Mouse (Mus musculus) hindbrain, embryonic 15.5 days (tissue): ENCODE measurements around the gene Gapt. TPM values are rescaled to one million over a fixed set of nuclear protein-coding genes. Genes with fewer than 3 reads are reported as not detected.
"Not testable (repeated sequence)": the region's sequence is repeated elsewhere in the genome, so short reads cannot be mapped to it uniquely, and the experiment has no call there.

ENCODE experiments used
- ATAC-seq: fragments of 200-750 bp; cut with Nextera tagmentation; 2 replicates; pipeline ENCODE4 v1.8.0; 2017; ENCODE audit warnings: low read depth, moderate number of reproducible peaks, moderate TSS enrichment; ENCODE audit not compliant: low FRiP score
- H3K27ac ChIP-seq: fragments of 300-500 bp; sonication (generic); replicated peaks from 2 replicates; pipeline ENCODE4 v1.5.1; 2015; ENCODE audit warnings: mild to moderate bottlenecking, inconsistent platforms
- H3K27me3 ChIP-seq: fragments of 300-500 bp; sonication (generic); 2 replicates; pipeline ENCODE4 v1.6.1; 2015; ENCODE audit warnings: control low read depth, inconsistent platforms
- H3K36me3 ChIP-seq: fragments of 300-500 bp; sonication (generic); 2 replicates; pipeline ENCODE4 v1.6.1; 2015; ENCODE audit warnings: control low read depth, inconsistent platforms
- H3K4me1 ChIP-seq: fragments of 300-500 bp; sonication (generic); replicated peaks from 2 replicates; pipeline ENCODE4 v1.6.1; 2015; ENCODE audit warnings: control low read depth, inconsistent platforms
- H3K4me2 ChIP-seq: fragments of 300-500 bp; sonication (generic); 2 replicates; pipeline ENCODE4 v1.6.1; 2015; ENCODE audit warnings: moderate library complexity, mild to moderate bottlenecking, inconsistent platforms
- H3K4me3 ChIP-seq: fragments of 300-500 bp; sonication (generic); 2 replicates; pipeline ENCODE4 v1.5.1; 2015; ENCODE audit warnings: mild to moderate bottlenecking, inconsistent platforms
- H3K9ac ChIP-seq: fragments of 300-500 bp; sonication (generic); 2 replicates; pipeline ENCODE4 v1.6.1; 2015; ENCODE audit warnings: inconsistent platforms
- H3K9me3 ChIP-seq: fragments of 300-500 bp; sonication (generic); 2 replicates; pipeline ENCODE4 v1.6.1; 2016; ENCODE audit warnings: control low read depth, inconsistent platforms
- WGBS: fragments of 180-500 bp; shearing (Covaris S2); methylation state at CpG from one replicate; pipeline ENCODE4 v1.1.7; 2015; 5-methylcytosine and 5-hydroxymethylcytosine counted together
- polyA plus RNA-seq: library from polyadenylated mRNA; unstranded; fragments of >200 nt; fragmentation: Nextera tagmentation; extraction: Ambion mirVana; gene quantifications from 2 replicates; pipeline ENCODE4 v1.2.1, GENCODE M21; 2015

Gapt gene
- 0.12 TPM in 1 of 2 replicates, not detected in the other for polyA plus RNA-seq

GRCm38 (mm10) chr13:110356941-110357340, at the start of gene Gapt:
Gene Gapt, minus strand, starts transcription at chr13:110357199.
- Histone ChIP-seq H3K9ac (no peak within 1 kb of the TSS), H3K4me3 (no peak within 1 kb of the TSS), H3K36me3 (no peaks in the 10 kb centered on the region), H3K9me3 (no peaks in the 10 kb centered on the region), H3K4me1 (no peaks in the 10 kb centered on the region), H3K27me3 (no peaks in the 10 kb centered on the region), H3K27ac (no peak within 1 kb of the TSS), H3K4me2 (no peak within 1 kb of the TSS)
- WGBS: 84% methylated on average over 2 of the region's 2 CpGs
- no peak for ATAC-seq

- H3K9ac ChIP-seq: no peak overlapping the region
- no peak overlapping the region for H3K4me2 ChIP-seq
- H3K4me1 ChIP-seq: no peaks in the 10 kb centered on the region
- no peak overlapping the region for H3K27ac ChIP-seq
- peaks cover 8% of the 10 kb centered on the region for H3K36me3 ChIP-seq
- no peaks in the 10 kb centered on the region for H3K27me3 ChIP-seq
- no peaks in the 10 kb centered on the region for H3K9me3 ChIP-seq
- no peak overlapping the region for H3K4me3 ChIP-seq
- WGBS: 69% methylated on average over 5 of the region's 5 CpGs
- ATAC-seq: peak; percentile 48
These were observed 49.2 kb upstream of the Gapt start for GRCm38 (mm10) chr13:110406152-110406551.

GRCm38 (mm10) chr13:110404686-110405085, 47.7 kb upstream of the Gapt start:
- peaks cover 22% of the 10 kb centered on the region for H3K36me3 ChIP-seq
- not testable (repeated sequence) for H3K9ac ChIP-seq, H3K27ac ChIP-seq, ATAC-seq, H3K27me3 ChIP-seq, H3K9me3 ChIP-seq, H3K4me2 ChIP-seq, H3K4me3 ChIP-seq, H3K4me1 ChIP-seq
- 89% methylated on average over 5 of the region's 5 CpGs for WGBS

GRCm38 (mm10) chr13:110404059-110404458, 47.1 kb upstream of the Gapt start:
- Histone ChIP-seq H3K27me3 (no peaks in the 10 kb centered on the region), H3K4me1 (no peaks in the 10 kb centered on the region; the same call in 1 of the 2 replicates), H3K27ac (no peak overlapping the region), H3K9me3 (no peaks in the 10 kb centered on the region), H3K36me3 (peaks cover 29% of the 10 kb centered on the region), H3K9ac (no peak overlapping the region), H3K4me2 (no peak overlapping the region), H3K4me3 (no peak overlapping the region)
- WGBS: 74% methylated on average over 8 of the region's 8 CpGs
- ATAC-seq: no peak

- 94% methylated on average over 2 of the region's 2 CpGs for WGBS
- no peaks in the 10 kb centered on the region for H3K9me3 ChIP-seq
- H3K27ac ChIP-seq: no peak overlapping the region
- no peak for ATAC-seq
- no peaks in the 10 kb centered on the region for H3K27me3 ChIP-seq
- H3K4me3 ChIP-seq: no peak overlapping the region
- H3K36me3 ChIP-seq: peaks cover 46% of the 10 kb centered on the region
- no peak overlapping the region for H3K4me2 ChIP-seq
- H3K4me1 ChIP-seq: peaks cover 15% of the 10 kb centered on the region
- H3K9ac ChIP-seq: no peak overlapping the region
These were observed 44.9 kb upstream of the Gapt start for GRCm38 (mm10) chr13:110401877-110402276.

DNA sequence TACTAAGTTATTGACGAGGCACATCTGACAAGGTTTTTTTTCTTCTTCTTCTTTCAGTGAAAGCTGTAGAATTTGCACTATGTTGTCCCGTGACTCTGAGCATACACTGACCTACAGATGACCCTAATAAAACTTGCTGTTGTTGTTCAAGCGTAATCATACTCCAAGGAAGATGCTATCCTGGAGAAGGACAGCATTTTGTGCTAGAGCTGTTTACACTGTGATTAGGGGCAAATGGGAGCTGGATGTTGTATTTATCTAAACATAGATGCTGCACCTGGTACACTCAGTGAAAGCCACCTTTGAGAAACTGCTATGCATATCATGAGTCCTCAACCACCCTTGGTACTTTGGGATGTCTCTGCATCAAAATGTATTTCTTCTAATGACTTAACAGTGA, 44.4 kb upstream of the Gapt start:
- no peak overlapping the region for H3K4me3 ChIP-seq
- ATAC-seq: no peak
- H3K36me3 ChIP-seq: peaks cover 46% of the 10 kb centered on the region
- WGBS: 87% methylated on average over 3 of the region's 3 CpGs
- no peak overlapping the region for H3K9ac ChIP-seq
- H3K4me1 ChIP-seq: peaks cover 17% of the 10 kb centered on the region
- H3K27ac ChIP-seq: no peak overlapping the region
- H3K9me3 ChIP-seq: no peaks in the 10 kb centered on the region
- H3K4me2 ChIP-seq: no peak overlapping the region
- H3K27me3 ChIP-seq: no peaks in the 10 kb centered on the region

GRCm38 (mm10) chr13:110398513-110399270, 41.7 kb upstream of the Gapt start:
- no peak overlapping the region for H3K9ac ChIP-seq
- peaks cover 46% of the 10 kb centered on the region for H3K36me3 ChIP-seq
- H3K27me3 ChIP-seq: no peaks in the 10 kb centered on the region
- ATAC-seq: no peak
- peak overlapping the region; percentile 76; the same call in 1 of the 2 replicates for H3K4me3 ChIP-seq
- 73% methylated on average over 24 of the region's 24 CpGs for WGBS
- peaks cover 17% of the 10 kb centered on the region for H3K4me1 ChIP-seq
- no peaks in the 10 kb centered on the region for H3K9me3 ChIP-seq
- H3K4me2 ChIP-seq: peak overlapping the region; percentile 98
- no peak overlapping the region for H3K27ac ChIP-seq

- no peaks in the 10 kb centered on the region for H3K27me3 ChIP-seq
- H3K4me1 ChIP-seq: peaks cover 17% of the 10 kb centered on the region
- no peak overlapping the region for H3K9ac ChIP-seq
- 91% methylated on average over 8 of the region's 8 CpGs for WGBS
- peak overlapping the region; percentile 98 for H3K4me2 ChIP-seq
- no peak for ATAC-seq
- H3K9me3 ChIP-seq: no peaks in the 10 kb centered on the region
- H3K27ac ChIP-seq: no peak overlapping the region
- H3K4me3 ChIP-seq: peak overlapping the region; percentile 76; the same call in 1 of the 2 replicates
- peaks cover 46% of the 10 kb centered on the region for H3K36me3 ChIP-seq
These were observed 40.8 kb upstream of the Gapt start for GRCm38 (mm10) chr13:110397750-110398149.

GRCm38 (mm10) chr13:110395916-110396685, 39.1 kb upstream of the Gapt start:
- 13% methylated on average over 21 of the region's 21 CpGs for WGBS
- peaks cover 37% of the 10 kb centered on the region for H3K36me3 ChIP-seq
- peak overlapping the region; percentile 98 for H3K4me2 ChIP-seq
- no peak for ATAC-seq
- H3K4me3 ChIP-seq: peak overlapping the region; percentile 76
- no peaks in the 10 kb centered on the region for H3K9me3 ChIP-seq
- no peaks in the 10 kb centered on the region for H3K27me3 ChIP-seq
- H3K27ac ChIP-seq: peak overlapping the region; percentile 94
- H3K9ac ChIP-seq: peak overlapping the region; percentile 94
- peaks cover 17% of the 10 kb centered on the region for H3K4me1 ChIP-seq

DNA sequence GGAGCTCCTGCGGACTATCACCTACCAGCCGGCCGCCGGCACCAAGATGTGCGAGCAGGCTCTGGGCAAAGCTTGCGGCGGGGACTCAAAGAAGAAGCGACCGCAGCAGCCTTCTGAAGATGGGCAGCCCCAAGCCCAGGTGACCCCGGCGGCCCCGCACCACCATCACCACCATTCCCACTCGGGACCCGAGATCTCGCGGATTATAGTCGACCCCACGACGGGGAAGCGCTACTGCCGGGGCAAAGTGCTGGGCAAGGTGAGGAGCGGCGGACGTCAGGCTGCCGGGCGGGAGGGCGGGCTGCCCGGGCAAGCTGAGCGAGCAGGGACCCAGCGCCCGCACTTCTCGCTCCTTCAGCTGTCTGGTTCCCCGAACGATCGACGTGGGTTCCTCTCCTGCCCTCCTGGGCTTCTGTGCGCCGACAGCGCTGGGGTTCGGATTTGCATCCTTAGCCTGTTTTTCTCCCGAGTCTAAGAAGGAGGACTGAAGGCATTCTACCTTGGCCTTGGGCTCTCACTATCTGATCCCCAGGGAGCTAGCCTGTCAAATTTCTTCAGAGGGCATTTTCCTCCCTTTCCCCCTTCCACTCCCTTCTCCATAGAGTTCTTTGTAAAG, 38.3 kb upstream of the Gapt start:
- H3K9me3 ChIP-seq: no peaks in the 10 kb centered on the region
- H3K4me3 ChIP-seq: peak overlapping the region; percentile 76
- peak overlapping the region; percentile 94 for H3K27ac ChIP-seq
- peaks cover 29% of the 10 kb centered on the region for H3K36me3 ChIP-seq
- peak overlapping the region; percentile 98 for H3K4me2 ChIP-seq
- H3K9ac ChIP-seq: peak overlapping the region; percentile 94
- WGBS: under 1% methylated on average over 41 of the region's 41 CpGs
- peaks cover 17% of the 10 kb centered on the region for H3K4me1 ChIP-seq
- no peak; the same call in 1 of the 2 replicates for ATAC-seq
- no peaks in the 10 kb centered on the region for H3K27me3 ChIP-seq

DNA sequence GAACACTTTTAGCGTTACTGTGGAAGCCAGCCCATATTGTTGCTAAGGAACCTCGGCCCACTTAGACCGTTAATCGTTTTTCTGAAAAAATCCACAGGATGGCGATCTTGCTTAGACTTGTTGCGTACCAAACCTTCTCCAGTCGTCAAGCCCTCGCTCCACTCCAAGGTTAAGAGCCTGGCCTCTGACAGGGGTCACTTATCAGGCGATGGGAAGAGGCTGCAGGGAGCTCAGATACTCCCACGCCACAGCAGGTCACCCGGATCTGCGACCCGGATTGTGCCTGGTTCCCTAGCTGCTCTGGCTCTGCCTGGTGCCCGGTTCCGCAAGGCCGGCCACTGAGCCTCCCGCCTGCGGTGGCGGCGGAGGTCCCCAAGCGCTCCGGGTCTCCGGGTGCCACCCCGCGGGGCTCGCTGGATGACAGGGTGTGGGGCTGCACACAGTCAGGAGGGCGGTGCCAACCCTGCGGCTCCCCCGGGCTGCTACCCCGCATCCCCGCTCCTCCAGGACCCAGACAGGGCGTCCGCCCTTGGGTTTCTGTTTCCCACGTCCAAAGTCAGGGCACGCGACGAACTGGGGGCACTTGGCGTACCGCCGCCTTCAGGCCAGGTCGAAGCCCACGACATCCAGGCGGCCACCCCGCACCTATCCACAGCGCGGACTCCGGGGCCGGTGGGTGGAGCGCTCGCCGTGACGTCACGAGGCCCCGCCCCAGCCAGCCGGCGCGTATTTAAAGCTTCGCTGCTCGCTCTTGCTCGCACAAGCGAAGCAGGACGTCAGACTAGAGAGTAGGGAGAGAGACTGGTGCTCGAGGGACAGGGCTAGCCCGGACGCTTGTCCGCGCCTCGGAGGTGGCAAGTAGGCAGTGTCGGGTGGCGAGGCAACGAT, 37.5 kb upstream of the Gapt start, which contains the start of gene Plk2:
Plk2 (plus strand) TSS at position 756 of the 888 bp plus-strand sequence.
- Histone ChIP-seq H3K4me3 (peak within 1 kb of the TSS; percentile 76), H3K9me3 (0 out of 2 replicates have a peak, but pooled peaks cover 3% of the 10 kb centered on the region), H3K9ac (peak within 1 kb of the TSS; percentile 94), H3K4me2 (peak within 1 kb of the TSS; percentile 98), H3K27ac (peak within 1 kb of the TSS; percentile 94), H3K36me3 (peaks cover 22% of the 10 kb centered on the region), H3K4me1 (peaks cover 17% of the 10 kb centered on the region), H3K27me3 (no peaks in the 10 kb centered on the region)
- ATAC-seq: peak; percentile 93
- under 1% methylated on average over 71 of the region's 71 CpGs for WGBS
